Mouse (Mus musculus): Measurements from ENCODE around the gene Slamf8. TPM values are rescaled to one million over a fixed set of nuclear protein-coding genes. Genes with fewer than 3 reads are reported as not detected.

Gene Slamf8
- polyA plus RNA-seq, 1 experiment from 2014 or later, result not detected

DNA sequence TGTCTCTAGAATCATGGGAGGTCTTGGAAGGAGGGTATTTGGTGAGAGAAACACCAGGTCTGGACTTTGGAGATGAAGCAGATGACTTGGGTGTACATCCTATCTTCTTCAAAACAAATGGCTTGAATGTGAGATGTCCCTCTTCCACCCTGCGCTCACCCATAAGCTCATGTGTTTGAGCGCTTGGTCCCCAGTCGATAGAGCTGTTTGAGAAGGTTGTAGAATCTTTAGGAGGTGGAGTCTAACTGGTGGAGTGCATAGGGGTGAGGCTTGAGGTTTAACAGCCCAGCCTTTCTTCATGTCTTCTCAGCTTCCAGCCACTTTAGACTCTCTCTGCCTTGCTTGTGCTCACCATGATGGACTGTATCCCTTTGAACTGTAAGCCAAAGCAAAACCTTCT is 35.9 kb upstream of the Slamf8 start:
- no peak overlapping the region for H3K9ac ChIP-seq (ENCODE audit: low read depth, low read length)
- no peaks in the 10 kb centered on the region for H3K4me1 ChIP-seq (replicated peaks; ENCODE audit: control insufficient read depth, insufficient read depth, low read length)
- H3K36me3 ChIP-seq (ENCODE audit: control insufficient read depth, insufficient read depth, low read length), result no peaks in the 10 kb centered on the region
- WGBS, result 86% methylated on average over 3 of the region's 3 CpGs
- no peaks in the 10 kb centered on the region for H3K27me3 ChIP-seq (replicated peaks; ENCODE audit: control insufficient read depth, insufficient read depth, low read length)
- no peak overlapping the region for H3K4me3 ChIP-seq (ENCODE audit: low read depth, low read length)
- no peak for DNase-seq (ENCODE audit: low spot score)
- no peak overlapping the region for H3K4me2 ChIP-seq
- H3K9me3 ChIP-seq (ENCODE audit: control insufficient read depth, low read length), result no peaks in the 10 kb centered on the region
- H3K27ac ChIP-seq (ENCODE audit: low read depth, low read length), result no peak overlapping the region
- ATAC-seq (replicated peaks; ENCODE audit: low FRiP score), result no peak

DNA sequence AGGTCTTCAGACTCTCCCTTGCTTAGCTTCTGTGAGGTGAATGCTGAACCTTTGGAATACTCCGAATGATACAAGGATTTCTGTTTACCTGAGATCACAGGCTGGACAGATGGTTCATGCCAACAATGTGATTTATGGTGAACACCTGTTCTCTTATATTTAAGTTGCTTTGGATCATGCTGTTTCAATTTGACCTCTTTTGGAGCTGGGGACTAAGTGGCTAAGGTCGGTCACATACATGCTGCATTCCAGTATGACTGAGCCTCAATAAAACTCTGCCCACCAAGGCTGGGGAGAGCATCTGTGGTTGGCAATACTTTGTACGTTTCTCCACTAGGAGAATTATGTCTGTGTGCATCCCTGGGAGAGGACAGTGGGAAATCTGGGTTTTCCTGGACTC is 33.7 kb upstream of the Slamf8 start:
- no peak for ATAC-seq (replicated peaks; ENCODE audit: low FRiP score)
- Histone ChIP-seq H3K9me3 (ENCODE audit: control insufficient read depth, low read length) (no peaks in the 10 kb centered on the region), H3K36me3 (ENCODE audit: control insufficient read depth, insufficient read depth, low read length) (no peaks in the 10 kb centered on the region), H3K4me1 (replicated peaks; ENCODE audit: control insufficient read depth, insufficient read depth, low read length) (no peaks in the 10 kb centered on the region), H3K27ac (ENCODE audit: low read depth, low read length) (no peak overlapping the region), H3K9ac (ENCODE audit: low read depth, low read length) (no peak overlapping the region), H3K27me3 (replicated peaks; ENCODE audit: control insufficient read depth, insufficient read depth, low read length) (no peaks in the 10 kb centered on the region), H3K4me2 (no peak overlapping the region), H3K4me3 (ENCODE audit: low read depth, low read length) (no peak overlapping the region)
- 71% methylated on average over 3 of the region's 3 CpGs for WGBS
- DNase-seq (ENCODE audit: low spot score), result no peak

DNA sequence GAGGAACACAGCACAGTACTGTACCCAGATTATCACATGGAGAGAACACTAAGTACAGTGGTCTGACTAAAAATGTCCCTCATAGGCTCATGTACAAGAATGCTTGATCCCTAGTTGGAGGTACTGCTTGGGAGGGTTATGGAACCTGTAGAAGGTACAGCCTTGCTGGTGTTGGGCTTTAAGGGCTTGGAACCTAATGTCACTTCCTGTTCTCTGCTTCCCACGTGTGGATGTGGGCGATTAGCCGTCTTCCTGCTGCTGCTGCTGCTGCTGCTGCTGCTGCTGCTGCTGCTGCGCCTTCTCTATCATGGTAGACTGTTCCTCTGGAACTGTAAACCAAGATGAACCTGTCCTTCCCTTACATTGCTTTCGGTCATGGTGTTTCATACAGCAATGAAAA is 33.2 kb upstream of the Slamf8 start:
- WGBS, result 49% methylated on average over 5 of the region's 5 CpGs
- no peak overlapping the region for H3K9ac ChIP-seq (ENCODE audit: low read depth, low read length)
- H3K27me3 ChIP-seq (replicated peaks; ENCODE audit: control insufficient read depth, insufficient read depth, low read length), result no peaks in the 10 kb centered on the region
- no peak overlapping the region for H3K4me3 ChIP-seq (ENCODE audit: low read depth, low read length)
- DNase-seq (ENCODE audit: low spot score), result no peak
- H3K27ac ChIP-seq (ENCODE audit: low read depth, low read length), result no peak overlapping the region
- H3K4me2 ChIP-seq, result no peak overlapping the region
- H3K9me3 ChIP-seq (ENCODE audit: control insufficient read depth, low read length), result no peaks in the 10 kb centered on the region
- no peaks in the 10 kb centered on the region for H3K4me1 ChIP-seq (replicated peaks; ENCODE audit: control insufficient read depth, insufficient read depth, low read length)
- ATAC-seq (replicated peaks; ENCODE audit: low FRiP score), result no peak
- no peaks in the 10 kb centered on the region for H3K36me3 ChIP-seq (ENCODE audit: control insufficient read depth, insufficient read depth, low read length)

DNA sequence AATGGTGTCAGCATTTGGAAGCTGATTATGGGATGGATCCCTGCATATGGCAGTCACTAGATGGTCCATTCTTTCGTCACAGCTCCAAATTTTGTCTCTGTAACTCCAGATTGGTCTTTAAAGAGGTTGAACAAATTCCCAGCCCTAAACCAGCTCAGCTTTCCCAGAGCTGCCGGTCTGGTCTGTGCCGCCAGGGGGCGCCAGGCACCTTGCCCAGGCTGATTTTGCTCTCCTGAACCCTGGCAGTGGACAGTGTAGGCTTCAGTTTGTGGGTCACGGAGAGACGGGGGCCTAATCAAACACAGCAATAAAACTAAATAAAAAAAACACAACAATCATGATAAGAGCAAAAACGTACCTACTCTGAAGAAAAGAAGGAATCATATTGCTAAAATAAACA is 28.9 kb upstream of the Slamf8 start:
- no peaks in the 10 kb centered on the region for H3K4me1 ChIP-seq (replicated peaks; ENCODE audit: control insufficient read depth, insufficient read depth, low read length)
- H3K36me3 ChIP-seq (ENCODE audit: control insufficient read depth, insufficient read depth, low read length), result no peaks in the 10 kb centered on the region
- ATAC-seq (replicated peaks; ENCODE audit: low FRiP score) (peak; percentile 75), DNase-seq (ENCODE audit: low spot score) (peak; percentile 48)
- 0 out of 2 replicates have a peak, but pooled peaks cover 3% of the 10 kb centered on the region for H3K27me3 ChIP-seq (replicated peaks; ENCODE audit: control insufficient read depth, insufficient read depth, low read length)
- H3K27ac ChIP-seq (ENCODE audit: low read depth, low read length), result no peak overlapping the region
- H3K4me3 ChIP-seq (ENCODE audit: low read depth, low read length), result no peak overlapping the region
- no peaks in the 10 kb centered on the region for H3K9me3 ChIP-seq (ENCODE audit: control insufficient read depth, low read length)
- 12% methylated on average over 7 of the region's 7 CpGs for WGBS
- no peak overlapping the region for H3K9ac ChIP-seq (ENCODE audit: low read depth, low read length)
- no peak overlapping the region for H3K4me2 ChIP-seq

DNA sequence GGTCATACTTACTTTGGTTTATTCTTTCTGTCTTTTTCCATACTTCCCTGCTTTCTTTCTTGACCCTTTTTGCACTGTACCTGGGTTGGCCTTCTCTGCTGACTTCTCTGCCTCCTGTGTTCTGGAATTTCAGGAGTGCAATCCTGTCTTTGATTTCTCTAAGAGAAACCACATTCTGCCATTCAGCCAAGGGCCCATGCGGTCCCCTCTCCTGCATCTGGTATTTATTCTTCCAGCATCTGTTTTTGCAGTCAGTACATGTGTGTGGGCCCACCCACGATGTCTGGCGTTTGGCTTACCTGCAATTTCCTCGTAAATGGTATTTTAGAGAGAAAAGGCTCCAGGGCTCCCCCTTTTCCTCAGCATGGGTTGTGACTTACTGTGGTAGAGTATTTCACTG is 27.8 kb upstream of the Slamf8 start:
- no peaks in the 10 kb centered on the region for H3K9me3 ChIP-seq (ENCODE audit: control insufficient read depth, low read length)
- H3K36me3 ChIP-seq (ENCODE audit: control insufficient read depth, insufficient read depth, low read length), result no peaks in the 10 kb centered on the region
- DNase-seq (ENCODE audit: low spot score), result peak; percentile 21
- H3K4me3 ChIP-seq (ENCODE audit: low read depth, low read length), result no peak overlapping the region
- H3K9ac ChIP-seq (ENCODE audit: low read depth, low read length), result no peak overlapping the region
- H3K27me3 ChIP-seq (replicated peaks; ENCODE audit: control insufficient read depth, insufficient read depth, low read length), result 0 out of 2 replicates have a peak, but pooled peaks cover 3% of the 10 kb centered on the region
- WGBS, result 72% methylated on average over 4 of the region's 4 CpGs
- no peak for ATAC-seq (replicated peaks; ENCODE audit: low FRiP score)
- no peak overlapping the region for H3K27ac ChIP-seq (ENCODE audit: low read depth, low read length)
- H3K4me1 ChIP-seq (replicated peaks; ENCODE audit: control insufficient read depth, insufficient read depth, low read length), result no peaks in the 10 kb centered on the region
- H3K4me2 ChIP-seq, result no peak overlapping the region

DNA sequence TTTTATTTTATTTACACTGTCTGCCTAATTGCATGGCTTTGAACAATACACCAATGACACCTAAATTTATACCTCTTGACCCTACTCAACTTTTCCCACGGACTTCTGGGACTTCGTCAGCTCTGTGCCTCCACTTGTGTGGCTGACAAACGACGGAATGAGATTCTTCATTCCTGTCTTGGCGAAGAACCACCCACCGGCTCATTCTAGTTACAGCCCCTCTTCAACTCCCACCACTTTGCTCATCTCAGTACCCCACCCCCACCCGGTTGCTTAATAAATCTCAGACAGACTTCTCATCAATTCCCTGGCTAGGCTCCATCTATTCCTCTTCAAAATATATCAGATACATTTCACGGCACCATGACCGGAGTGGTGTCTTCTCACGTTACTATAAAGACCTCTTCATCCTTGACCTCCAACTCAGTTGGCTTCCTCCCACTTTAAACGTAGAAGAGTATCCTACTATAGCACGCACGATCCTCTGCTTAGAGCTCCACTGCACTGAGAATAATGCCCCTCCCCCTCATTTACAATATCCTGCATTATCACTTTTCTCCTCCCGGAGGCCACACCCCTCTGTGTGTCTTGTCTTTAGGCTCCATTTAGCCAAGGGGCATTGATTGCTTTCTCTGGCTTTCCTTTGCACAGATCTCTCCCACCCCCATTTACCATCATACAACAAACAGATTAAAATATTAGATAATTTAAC is 27.2 kb upstream of the Slamf8 start:
- ATAC-seq (replicated peaks; ENCODE audit: low FRiP score) (peak; percentile 27; the same call in 1 of the 2 replicates), DNase-seq (ENCODE audit: low spot score) (peak; percentile 26)
- WGBS, result 41% methylated on average over 14 of the region's 14 CpGs
- H3K9me3 ChIP-seq (ENCODE audit: control insufficient read depth, low read length), result no peaks in the 10 kb centered on the region
- no peak overlapping the region for H3K9ac ChIP-seq (ENCODE audit: low read depth, low read length)
- H3K4me3 ChIP-seq (ENCODE audit: low read depth, low read length), result no peak overlapping the region
- 0 out of 2 replicates have a peak, but pooled peaks cover 3% of the 10 kb centered on the region for H3K27me3 ChIP-seq (replicated peaks; ENCODE audit: control insufficient read depth, insufficient read depth, low read length)
- H3K27ac ChIP-seq (ENCODE audit: low read depth, low read length), result no peak overlapping the region
- H3K36me3 ChIP-seq (ENCODE audit: control insufficient read depth, insufficient read depth, low read length), result no peaks in the 10 kb centered on the region
- no peaks in the 10 kb centered on the region for H3K4me1 ChIP-seq (replicated peaks; ENCODE audit: control insufficient read depth, insufficient read depth, low read length)
- H3K4me2 ChIP-seq, result no peak overlapping the region; the same call in 1 of the 2 replicates

DNA sequence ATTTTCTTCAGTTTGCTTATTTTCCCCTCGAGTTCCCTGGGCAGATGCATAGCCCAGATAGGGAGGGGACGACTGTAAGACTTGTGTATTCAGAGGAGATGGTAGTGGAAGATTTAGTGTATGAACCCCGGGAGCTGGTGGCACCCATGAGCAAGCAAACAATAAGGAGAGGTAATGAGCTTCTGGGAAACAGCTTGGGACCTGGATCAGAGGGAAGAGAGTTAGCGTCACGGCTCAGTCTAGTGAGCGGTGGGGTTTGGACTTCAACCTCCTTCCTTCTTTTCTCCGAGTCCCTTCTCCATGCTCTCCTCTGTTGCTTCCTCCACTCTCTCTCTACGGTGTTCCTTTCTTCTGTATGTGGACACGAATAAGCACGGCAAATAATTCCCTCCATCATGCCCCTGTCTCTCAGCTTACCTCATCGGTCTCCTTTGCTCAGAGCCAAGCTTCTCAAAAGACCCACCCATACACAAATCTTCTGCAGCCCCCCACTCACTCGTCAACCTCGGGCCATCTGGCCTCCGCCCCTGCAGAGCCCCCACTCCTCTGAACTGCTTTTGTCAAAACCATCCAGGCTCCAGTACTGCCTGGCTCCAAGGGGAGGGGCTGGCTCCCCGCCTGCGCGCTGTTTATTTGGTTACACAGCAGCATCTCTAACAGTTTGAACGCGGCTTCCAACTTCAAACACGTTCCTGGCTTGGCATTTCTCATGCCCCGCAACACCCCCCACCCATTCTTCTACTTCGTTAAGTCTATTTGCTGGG is 26.4 kb upstream of the Slamf8 start:
- DNase-seq (ENCODE audit: low spot score) (peak; percentile 31), ATAC-seq (replicated peaks; ENCODE audit: low FRiP score) (no peak)
- Histone ChIP-seq H3K27me3 (replicated peaks; ENCODE audit: control insufficient read depth, insufficient read depth, low read length) (0 out of 2 replicates have a peak, but pooled peaks cover 3% of the 10 kb centered on the region), H3K9me3 (ENCODE audit: control insufficient read depth, low read length) (no peaks in the 10 kb centered on the region), H3K4me2 (peak overlapping the region; percentile 42), H3K36me3 (ENCODE audit: control insufficient read depth, insufficient read depth, low read length) (no peaks in the 10 kb centered on the region), H3K4me3 (ENCODE audit: low read depth, low read length) (no peak overlapping the region), H3K9ac (ENCODE audit: low read depth, low read length) (no peak overlapping the region), H3K4me1 (replicated peaks; ENCODE audit: control insufficient read depth, insufficient read depth, low read length) (no peaks in the 10 kb centered on the region), H3K27ac (ENCODE audit: low read depth, low read length) (no peak overlapping the region)
- 25% methylated on average over 22 of the region's 22 CpGs for WGBS

DNA sequence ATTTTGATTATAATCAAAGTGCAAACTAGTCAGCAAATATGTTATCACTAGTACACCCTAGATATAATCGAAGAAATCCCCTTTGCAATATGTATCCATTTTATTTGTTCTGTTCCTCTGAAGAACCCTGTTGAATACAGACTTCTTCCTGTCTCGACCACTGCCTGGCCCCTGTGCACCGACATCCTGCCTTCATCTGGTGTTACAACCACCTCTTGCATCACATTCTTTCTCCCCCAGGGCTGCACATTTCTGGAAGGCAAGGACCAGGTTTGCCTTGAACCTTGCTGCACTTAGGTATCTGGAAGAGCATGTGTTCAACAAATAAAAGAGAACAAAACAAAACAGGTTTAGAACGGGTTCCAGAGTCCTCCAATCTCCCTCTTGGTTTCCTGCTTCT is 25.0 kb upstream of the Slamf8 start:
- 56% methylated on average over 4 of the region's 4 CpGs for WGBS
- 0 out of 2 replicates have a peak, but pooled peaks cover 3% of the 10 kb centered on the region for H3K27me3 ChIP-seq (replicated peaks; ENCODE audit: control insufficient read depth, insufficient read depth, low read length)
- H3K4me1 ChIP-seq (replicated peaks; ENCODE audit: control insufficient read depth, insufficient read depth, low read length), result no peaks in the 10 kb centered on the region
- no peaks in the 10 kb centered on the region for H3K9me3 ChIP-seq (ENCODE audit: control insufficient read depth, low read length)
- H3K9ac ChIP-seq (ENCODE audit: low read depth, low read length), result no peak overlapping the region
- no peak for DNase-seq (ENCODE audit: low spot score)
- no peak for ATAC-seq (replicated peaks; ENCODE audit: low FRiP score)
- H3K4me3 ChIP-seq (ENCODE audit: low read depth, low read length), result no peak overlapping the region
- no peaks in the 10 kb centered on the region for H3K36me3 ChIP-seq (ENCODE audit: control insufficient read depth, insufficient read depth, low read length)
- H3K27ac ChIP-seq (ENCODE audit: low read depth, low read length), result no peak overlapping the region
- H3K4me2 ChIP-seq, result no peak overlapping the region
